Mouse (Mus musculus): ENCODE data around the gene Npr2.

DNA sequence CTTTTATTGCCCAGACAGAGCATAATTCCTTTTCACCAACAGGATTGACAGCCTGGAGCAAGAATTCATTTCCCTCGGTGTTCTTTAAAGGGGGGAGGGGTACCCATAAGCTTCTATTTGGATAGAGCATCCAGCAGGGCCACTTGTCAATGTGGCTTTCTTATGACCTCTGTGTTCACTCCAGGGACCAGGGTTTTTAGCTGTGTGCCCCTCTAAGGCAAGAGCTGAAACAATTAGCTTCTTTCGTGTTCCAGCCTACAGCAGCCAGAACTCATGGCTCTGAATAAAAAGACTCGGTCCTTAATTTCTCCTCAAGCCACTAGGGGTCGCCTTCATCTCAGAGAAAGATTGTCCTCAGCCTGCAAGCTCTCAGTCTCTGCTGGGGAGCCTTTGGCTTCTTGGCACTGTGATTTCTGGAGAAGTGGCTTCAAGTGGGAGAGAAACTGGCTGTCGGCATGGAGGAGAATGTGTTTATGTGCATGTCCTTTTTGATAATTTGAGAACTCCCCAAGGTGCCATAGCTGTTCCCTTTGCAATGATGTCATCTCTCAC is 1.6 kb upstream of the Npr2 start:
- TF ChIP-seq CTCF (IDR thresholded peaks at IDR 0.05; ENCODE audit: low read depth, low read length) = peak; percentile 59
- TF ChIP-seq POLR2A (IDR thresholded peaks at IDR 0.05; ENCODE audit: extremely low read depth, insufficient read depth, low read length) = no peak
